Mouse (Mus musculus) liver, embryonic 11.5 days (tissue): ENCODE data around the gene Per1. TPM values are rescaled to one million over a fixed set of nuclear protein-coding genes. Genes with fewer than 3 reads are reported as not detected.
A peak's percentile ranks its signal among the peaks of the same experiment; 100 is the strongest.

Experiments
- ATAC-seq: fragments of 200-750 bp; cut with Nextera tagmentation; replicated peaks from 2 replicates; pipeline ENCODE4 v1.8.0; 2017; ENCODE audit warnings: moderate number of reproducible peaks, mild to moderate bottlenecking, moderate TSS enrichment, moderate library complexity; ENCODE audit not compliant: low FRiP score
- DNase-seq: peaks from one replicate; pipeline ENCODE4 v3.0.0-alpha.2; 2017; ENCODE audit warnings: low spot score
- H3K27ac ChIP-seq: fragments of 300-500 bp; sonication (generic); 2 replicates; pipeline ENCODE4 v1.5.1; 2014; ENCODE audit warnings: mild to moderate bottlenecking, low read depth, low read length, control low read depth
- H3K27me3 ChIP-seq: fragments of 300-500 bp; sonication (generic); replicated peaks from 2 replicates; pipeline ENCODE4 v1.6.1; 2014; ENCODE audit warnings: low read length, mixed read lengths; ENCODE audit not compliant: control insufficient read depth, insufficient read depth
- H3K36me3 ChIP-seq: fragments of 300-500 bp; sonication (generic); 2 replicates; pipeline ENCODE4 v1.6.1; 2014; ENCODE audit warnings: mild to moderate bottlenecking, low read length, moderate library complexity, mixed read lengths; ENCODE audit not compliant: control insufficient read depth, insufficient read depth
- H3K4me1 ChIP-seq: fragments of 300-500 bp; sonication (generic); replicated peaks from 2 replicates; pipeline ENCODE4 v1.6.1; 2014; ENCODE audit warnings: low read length, mixed read lengths; ENCODE audit not compliant: control insufficient read depth, insufficient read depth
- H3K4me2 ChIP-seq: fragments of 300-500 bp; sonication (generic); 2 replicates; pipeline ENCODE4 v1.6.1; 2014; ENCODE audit warnings: mild to moderate bottlenecking, control low read depth, moderate library complexity
- H3K4me3 ChIP-seq: fragments of 300-500 bp; sonication (generic); 2 replicates; pipeline ENCODE4 v1.5.1; 2014; ENCODE audit warnings: low read depth, low read length, control low read depth
- H3K9ac ChIP-seq: fragments of 300-500 bp; sonication (generic); 2 replicates; pipeline ENCODE4 v1.6.1; 2014; ENCODE audit warnings: low read depth, low read length, control low read depth
- H3K9me3 ChIP-seq: fragments of 300-500 bp; sonication (generic); 2 replicates; pipeline ENCODE4 v1.6.1; 2016; ENCODE audit warnings: low read length, inconsistent platforms, mixed read lengths; ENCODE audit not compliant: control insufficient read depth
- WGBS: fragments of 180-500 bp; shearing (Covaris S2); extraction: QIAGEN DNeasy Blood & Tissue Kit; methylation state at CpG from one replicate; pipeline ENCODE4 v1.1.7; 2014; 5-methylcytosine and 5-hydroxymethylcytosine counted together
- polyA plus RNA-seq: library from polyadenylated mRNA; unstranded; fragments of >200 nt; fragmentation: Nextera tagmentation; extraction: Ambion mirVana; gene quantifications from 2 replicates; pipeline ENCODE4 v1.2.1, GENCODE M21; 2014

Gene Per1
- polyA plus RNA-seq, 1 experiment from 2014 or later: 6.6 TPM

DNA sequence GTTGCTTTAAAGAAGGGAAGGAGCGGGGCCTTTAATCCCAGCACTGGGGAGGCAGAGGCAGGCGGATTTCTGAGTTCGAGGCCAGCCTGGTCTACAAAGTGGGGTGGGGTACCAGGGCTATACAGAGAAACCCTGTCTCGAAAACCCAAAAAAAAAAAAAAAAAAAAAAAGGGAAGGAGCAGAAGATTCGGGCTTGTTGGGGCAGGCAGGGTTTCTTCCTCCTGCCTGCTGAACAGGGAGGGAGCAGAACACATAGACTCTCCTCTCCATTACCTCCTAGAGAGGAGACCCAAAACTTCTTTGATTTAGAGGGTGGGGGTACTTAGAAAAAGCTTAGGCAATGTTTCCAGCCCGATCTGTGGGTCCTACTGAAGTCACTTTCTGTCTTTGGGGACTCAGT is 40.3 kb downstream of the Per1 start:
- H3K27me3 ChIP-seq: peaks cover 6% of the 10 kb centered on the region; the same call in 1 of the 2 replicates
- no peak overlapping the region for H3K27ac ChIP-seq
- H3K4me3 ChIP-seq: no peak overlapping the region
- no peaks in the 10 kb centered on the region for H3K9me3 ChIP-seq
- no peak for ATAC-seq
- H3K4me1 ChIP-seq: peaks cover 13% of the 10 kb centered on the region
- no peaks in the 10 kb centered on the region for H3K36me3 ChIP-seq
- no peak overlapping the region for H3K4me2 ChIP-seq
- WGBS: 79% methylated on average over 6 of the region's 6 CpGs
- no peak overlapping the region for H3K9ac ChIP-seq
- no peak for DNase-seq

DNA sequence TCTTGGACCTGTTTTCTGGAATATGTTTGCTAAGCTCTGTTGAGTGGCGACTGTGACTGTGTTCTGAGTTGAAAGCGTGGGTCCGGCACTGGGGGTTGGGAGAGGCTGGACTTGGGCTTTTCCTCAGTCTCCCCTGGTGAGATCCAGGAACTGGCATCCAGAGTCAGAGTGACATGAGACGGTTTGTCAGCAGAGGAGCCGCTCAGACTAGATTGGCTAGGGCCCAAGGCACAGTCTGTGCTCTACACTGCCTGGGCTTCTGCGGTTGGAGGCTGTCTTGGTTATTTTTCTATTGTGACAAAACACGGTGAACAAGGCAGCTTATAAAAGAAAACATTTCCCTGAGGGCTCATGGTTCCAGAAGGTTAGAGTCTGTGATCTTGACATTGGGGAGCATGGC is 52.5 kb downstream of the Per1 start:
- H3K9me3 ChIP-seq: no peaks in the 10 kb centered on the region
- DNase-seq: no peak
- no peaks in the 10 kb centered on the region for H3K4me1 ChIP-seq
- H3K27ac ChIP-seq: no peak overlapping the region
- ATAC-seq: no peak
- H3K4me2 ChIP-seq: no peak overlapping the region
- 77% methylated on average over 7 of the region's 7 CpGs for WGBS
- H3K36me3 ChIP-seq: no peaks in the 10 kb centered on the region
- no peak overlapping the region for H3K9ac ChIP-seq
- peaks cover 15% of the 10 kb centered on the region for H3K27me3 ChIP-seq
- H3K4me3 ChIP-seq: no peak overlapping the region

DNA sequence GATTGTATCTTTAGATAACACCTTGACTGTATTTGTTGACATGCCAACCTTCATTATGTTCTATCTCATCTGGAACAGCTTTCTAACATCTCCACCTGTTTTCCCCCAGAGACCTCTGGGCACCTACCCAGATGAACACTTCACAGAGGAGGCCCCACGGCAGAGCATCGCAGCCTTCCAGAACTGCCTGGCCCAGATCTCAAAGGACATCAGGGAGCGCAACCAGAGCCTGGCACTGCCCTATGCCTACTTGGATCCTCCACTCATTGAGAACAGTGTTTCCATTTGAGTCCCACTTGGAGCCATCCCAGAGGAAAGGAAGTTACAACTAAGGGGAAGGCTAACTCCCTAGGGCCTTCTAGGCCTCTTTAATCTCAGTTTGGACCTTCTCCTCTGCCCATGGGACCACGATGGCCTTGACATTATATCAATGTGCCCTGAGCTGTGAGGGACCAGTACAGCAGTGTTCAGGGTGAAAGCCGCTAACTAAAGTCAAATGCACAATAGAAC is 53.5 kb downstream of the Per1 start:
- H3K4me3 ChIP-seq: no peak overlapping the region
- 86% methylated on average over 5 of the region's 5 CpGs for WGBS
- no peak overlapping the region for H3K4me2 ChIP-seq
- ATAC-seq: no peak
- DNase-seq: no peak
- H3K9me3 ChIP-seq: no peaks in the 10 kb centered on the region
- no peak overlapping the region for H3K9ac ChIP-seq
- H3K4me1 ChIP-seq: no peaks in the 10 kb centered on the region
- H3K36me3 ChIP-seq: no peaks in the 10 kb centered on the region
- peaks cover 16% of the 10 kb centered on the region for H3K27me3 ChIP-seq
- no peak overlapping the region for H3K27ac ChIP-seq

DNA sequence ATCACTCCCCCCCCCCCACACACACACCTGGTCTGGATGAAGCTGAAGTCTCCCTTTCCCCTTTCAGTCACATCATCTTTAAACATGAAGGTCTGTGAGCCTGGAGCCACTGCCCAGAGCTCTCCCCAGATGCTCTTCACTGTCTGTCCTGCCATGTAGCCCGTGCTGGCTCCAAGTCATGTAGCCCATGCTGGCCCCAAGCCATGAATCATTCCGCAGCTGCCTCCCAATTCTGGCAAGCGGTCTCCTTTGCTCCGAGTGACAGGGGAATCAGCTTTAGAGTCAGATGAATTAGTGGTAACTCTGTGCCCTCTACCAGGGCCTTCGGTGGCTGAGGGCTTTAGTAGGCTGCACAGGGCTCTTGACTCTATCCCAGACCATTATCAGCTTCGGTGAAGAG is 54.7 kb downstream of the Per1 start:
- DNase-seq: no peak
- Histone ChIP-seq H3K27ac (no peak overlapping the region), H3K36me3 (no peaks in the 10 kb centered on the region), H3K4me3 (no peak overlapping the region), H3K9ac (no peak overlapping the region), H3K9me3 (no peaks in the 10 kb centered on the region), H3K4me2 (no peak overlapping the region), H3K4me1 (no peaks in the 10 kb centered on the region), H3K27me3 (peaks cover 16% of the 10 kb centered on the region)
- WGBS: 71% methylated on average over 6 of the region's 6 CpGs
- no peak for ATAC-seq

DNA sequence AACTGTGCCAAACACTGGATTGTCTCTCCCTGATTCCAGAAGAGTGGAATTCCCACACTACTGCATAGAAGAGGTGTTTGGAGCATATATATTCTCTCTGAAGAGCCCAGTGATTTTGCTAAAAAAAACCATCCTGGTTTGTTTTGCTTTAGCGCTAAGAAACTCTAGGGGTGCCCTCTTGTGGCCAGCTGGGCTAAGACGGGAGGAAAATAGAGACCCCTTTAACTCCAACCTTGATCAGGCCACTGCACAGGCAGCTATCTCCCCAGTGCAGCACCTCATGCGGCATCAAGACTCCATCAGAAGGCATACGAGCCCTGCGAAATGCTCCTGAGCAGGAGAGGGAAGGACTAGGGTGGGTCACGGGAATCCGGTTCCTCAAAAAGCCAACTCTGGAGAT is 55.4 kb downstream of the Per1 start:
- H3K9me3 ChIP-seq: no peaks in the 10 kb centered on the region
- no peak overlapping the region for H3K4me3 ChIP-seq
- no peaks in the 10 kb centered on the region for H3K36me3 ChIP-seq
- H3K27ac ChIP-seq: no peak overlapping the region; the same call in 1 of the 2 replicates
- H3K4me2 ChIP-seq: peak overlapping the region; percentile 52
- H3K4me1 ChIP-seq: no peaks in the 10 kb centered on the region
- H3K9ac ChIP-seq: no peak overlapping the region
- ATAC-seq (no peak), DNase-seq (no peak)
- peaks cover 20% of the 10 kb centered on the region for H3K27me3 ChIP-seq
- 4% methylated on average over 7 of the region's 7 CpGs for WGBS

DNA sequence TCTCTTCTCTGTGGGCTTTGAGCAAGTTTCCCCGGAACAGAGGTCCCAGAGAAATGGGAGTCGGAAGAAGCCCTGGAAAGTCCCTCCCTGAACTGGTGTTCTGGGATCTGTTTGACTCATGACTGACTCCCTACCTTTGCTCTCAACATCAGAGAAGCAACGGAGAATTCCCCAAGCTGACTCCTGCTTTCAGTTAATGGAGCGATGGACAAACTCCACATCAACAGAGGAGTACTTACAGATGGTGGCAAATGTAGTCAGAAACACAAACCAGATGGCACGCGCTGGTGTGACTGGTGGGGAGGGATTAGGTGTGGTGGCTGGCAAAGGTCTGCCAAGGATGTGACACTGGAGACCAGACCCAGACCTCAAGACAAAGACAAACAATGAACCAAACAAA is 56.0 kb downstream of the Per1 start:
- H3K27me3 ChIP-seq: peaks cover 20% of the 10 kb centered on the region
- H3K9me3 ChIP-seq: no peaks in the 10 kb centered on the region
- peak overlapping the region; percentile 52 for H3K4me2 ChIP-seq
- no peaks in the 10 kb centered on the region for H3K36me3 ChIP-seq
- H3K9ac ChIP-seq: no peak overlapping the region
- no peak overlapping the region for H3K27ac ChIP-seq
- H3K4me1 ChIP-seq: no peaks in the 10 kb centered on the region
- no peak overlapping the region for H3K4me3 ChIP-seq
- 61% methylated on average over 6 of the region's 6 CpGs for WGBS
- DNase-seq: no peak
- ATAC-seq: no peak

DNA sequence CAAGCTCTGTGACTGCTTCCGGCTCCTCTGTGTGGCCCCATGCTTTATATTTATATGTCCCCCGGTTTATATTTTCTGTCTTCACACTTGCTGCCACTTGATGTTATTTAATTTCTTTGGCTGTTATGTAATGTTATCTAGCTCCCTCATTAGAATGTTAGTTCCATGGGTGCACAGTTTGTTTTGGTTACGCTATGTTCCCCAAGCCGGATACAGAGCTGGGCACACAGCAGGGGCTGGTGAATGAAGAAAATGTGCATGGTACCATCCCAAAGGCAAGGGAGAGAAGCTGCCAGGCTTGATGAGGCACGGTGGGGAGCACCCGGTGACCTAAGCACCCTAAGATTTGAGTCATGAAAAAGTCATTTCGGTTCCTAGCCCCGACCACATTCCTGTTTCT is 58.8 kb downstream of the Per1 start:
- no peak overlapping the region for H3K9ac ChIP-seq
- H3K36me3 ChIP-seq: no peaks in the 10 kb centered on the region
- DNase-seq (no peak), ATAC-seq (no peak)
- H3K27ac ChIP-seq: no peak overlapping the region
- H3K9me3 ChIP-seq: no peaks in the 10 kb centered on the region
- no peak overlapping the region for H3K4me2 ChIP-seq
- no peak overlapping the region for H3K4me3 ChIP-seq
- peaks cover 48% of the 10 kb centered on the region for H3K27me3 ChIP-seq
- 82% methylated on average over 8 of the region's 8 CpGs for WGBS
- no peaks in the 10 kb centered on the region for H3K4me1 ChIP-seq

DNA sequence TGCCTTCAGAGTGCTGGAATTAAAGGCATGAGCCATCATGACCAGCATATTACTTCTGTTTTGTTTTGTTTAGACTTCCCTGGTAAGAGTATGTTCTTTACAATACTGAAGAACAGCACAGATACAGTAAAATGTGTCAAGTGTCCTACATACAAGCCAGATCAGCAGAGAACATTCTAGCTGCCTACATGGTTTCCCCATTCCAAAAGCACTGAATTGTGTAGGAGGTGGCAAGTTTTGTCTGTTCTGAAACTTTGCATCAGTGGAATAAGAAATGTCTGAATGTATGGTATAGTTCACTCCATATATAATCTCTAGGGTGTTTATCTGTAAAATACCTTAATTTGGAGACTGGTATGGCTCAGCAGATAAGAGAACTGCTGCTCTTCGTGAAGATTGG is 60.3 kb downstream of the Per1 start:
- Histone ChIP-seq H3K27me3 (peaks cover 49% of the 10 kb centered on the region), H3K4me2 (no peak overlapping the region), H3K4me3 (no peak overlapping the region), H3K9me3 (no peaks in the 10 kb centered on the region), H3K36me3 (no peaks in the 10 kb centered on the region), H3K9ac (no peak overlapping the region), H3K27ac (no peak overlapping the region), H3K4me1 (no peaks in the 10 kb centered on the region)
- DNase-seq: no peak
- ATAC-seq: no peak
- 16% methylated on average over 1 of the region's 1 CpGs for WGBS

DNA sequence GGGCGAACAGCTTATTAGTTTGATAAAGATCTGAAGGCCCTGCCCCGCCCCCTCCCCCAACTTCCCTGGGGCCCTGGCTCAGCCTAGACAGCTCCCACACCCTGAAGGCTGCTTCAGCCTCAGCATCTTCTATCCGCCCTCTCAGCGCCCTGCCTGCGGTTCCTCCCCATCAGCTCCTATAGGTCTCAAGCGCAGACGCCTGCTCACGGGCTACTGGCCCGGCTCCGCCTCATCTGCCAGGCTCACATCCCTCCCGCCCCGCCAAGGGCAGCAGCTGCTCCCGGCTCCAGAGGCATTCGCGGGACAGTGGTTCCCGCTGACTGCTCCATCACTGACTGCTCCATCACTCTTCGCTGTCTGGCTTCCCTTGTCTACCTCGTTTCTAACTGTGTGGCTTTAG is 61.8 kb downstream of the Per1 start, which contains the start of gene Alox12b:
Gene Alox12b (plus strand): TSS at position 190 of the 400 bp plus-strand sequence.
- Histone ChIP-seq H3K4me3 (no peak within 1 kb of the TSS), H3K36me3 (no peaks in the 10 kb centered on the region), H3K9me3 (no peaks in the 10 kb centered on the region), H3K4me1 (no peaks in the 10 kb centered on the region), H3K27ac (no peak within 1 kb of the TSS), H3K27me3 (peaks cover 46% of the 10 kb centered on the region), H3K9ac (no peak within 1 kb of the TSS), H3K4me2 (peak within 1 kb of the TSS; percentile 21)
- 5% methylated on average over 18 of the region's 18 CpGs for WGBS
- ATAC-seq (no peak), DNase-seq (no peak)
